Mouse (Mus musculus): ENCODE data around the gene Rreb1. TPM values are rescaled to one million over a fixed set of nuclear protein-coding genes. Genes with fewer than 3 reads are reported as not detected.
A peak's percentile ranks its signal among the peaks of the same experiment; 100 is the strongest.

Gene Rreb1
- polyA plus RNA-seq, 1 experiment from 2014 or later = 5.4 TPM

DNA sequence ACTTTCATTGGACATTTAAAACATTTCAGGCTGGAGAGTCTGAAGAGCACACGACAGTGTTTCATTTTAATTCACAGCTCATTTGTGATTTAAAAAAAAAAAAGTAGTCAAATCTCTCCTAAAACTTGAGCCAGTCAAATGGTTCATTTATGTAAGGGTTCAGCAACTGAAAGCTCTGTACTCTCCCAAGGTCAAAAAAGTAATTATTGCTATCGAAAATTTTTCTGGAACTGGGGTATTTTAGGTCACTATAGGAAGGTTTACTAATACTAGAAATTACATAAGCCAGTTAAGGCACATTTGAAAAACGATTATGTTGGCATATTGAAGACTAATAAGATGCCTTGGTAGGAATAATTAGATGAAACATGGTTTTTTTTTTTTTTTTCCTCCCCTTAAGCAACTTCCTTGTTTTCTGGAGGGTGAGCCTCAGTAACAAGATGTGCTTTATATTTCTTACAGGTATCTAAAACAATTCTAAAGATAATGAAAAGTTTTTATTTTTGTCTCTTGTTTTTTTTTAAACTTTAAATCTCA lies 77.1 kb downstream of the Rreb1 start:
- no peaks in the 10 kb centered on the region for H3K27me3 ChIP-seq (ENCODE audit: control insufficient read depth, insufficient read depth, low read length)
- ATAC-seq (ENCODE audit: insufficient number of reproducible peaks, low FRiP score, low TSS enrichment, low read depth) = no peak
- no peak overlapping the region for H3K4me2 ChIP-seq (ENCODE audit: low read depth, severe bottlenecking)
- no peak overlapping the region for H3K9ac ChIP-seq (ENCODE audit: low read length)
- peaks cover 15% of the 10 kb centered on the region for H3K4me1 ChIP-seq (ENCODE audit: control insufficient read depth, insufficient read depth, low read length)
- H3K4me3 ChIP-seq (ENCODE audit: low read depth, low read length) = no peak overlapping the region
- H3K9me3 ChIP-seq (ENCODE audit: control insufficient read depth, low read length) = no peaks in the 10 kb centered on the region
- no peaks in the 10 kb centered on the region for H3K36me3 ChIP-seq (ENCODE audit: control insufficient read depth, insufficient read depth, low read length)
- no peak overlapping the region for H3K27ac ChIP-seq (replicated peaks; ENCODE audit: low read depth, low read length)
- WGBS = 70% methylated on average over 3 of the region's 3 CpGs
- no peak for DNase-seq (ENCODE audit: low spot score)

DNA sequence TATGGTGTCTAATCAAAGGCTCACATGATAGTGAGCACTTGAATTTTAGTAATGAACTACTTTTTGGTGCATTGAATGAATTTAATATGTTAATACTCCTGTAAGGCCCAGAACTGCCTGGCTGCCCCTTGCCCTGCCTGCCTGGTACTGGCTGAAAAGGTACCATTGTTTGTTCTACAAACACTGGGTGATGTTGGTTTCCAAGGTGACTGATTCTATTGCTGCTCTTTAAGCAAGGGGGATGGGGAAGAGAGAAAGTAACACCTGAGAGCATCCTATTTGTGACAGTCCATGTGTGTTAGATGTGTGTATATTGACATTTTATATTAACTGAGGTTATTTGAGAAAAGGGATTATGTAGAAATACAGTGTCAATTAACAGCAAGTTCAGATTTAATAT lies 77.6 kb downstream of the Rreb1 start:
- H3K36me3 ChIP-seq (ENCODE audit: control insufficient read depth, insufficient read depth, low read length) = no peaks in the 10 kb centered on the region

DNA sequence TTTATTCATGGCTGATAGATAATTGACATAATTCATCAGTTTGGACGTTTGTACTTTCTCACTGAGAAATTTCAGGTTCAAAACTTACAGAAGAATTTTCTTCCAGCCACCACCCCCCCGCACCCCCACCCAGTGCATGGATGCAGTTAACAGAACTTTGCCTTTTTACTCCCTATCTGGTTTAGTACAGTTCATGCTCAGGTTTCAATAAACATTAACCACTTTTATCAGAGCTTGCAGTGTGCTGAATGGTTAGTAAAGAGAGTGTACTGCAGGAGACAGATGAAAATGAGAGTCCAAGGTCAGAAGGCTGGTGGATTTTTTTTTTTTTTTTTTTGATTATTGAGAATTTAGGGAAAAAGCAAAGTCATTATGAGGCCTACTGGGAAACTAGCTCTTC lies 78.3 kb downstream of the Rreb1 start:
- DNase-seq (ENCODE audit: low spot score) (no peak), ATAC-seq (ENCODE audit: insufficient number of reproducible peaks, low FRiP score, low TSS enrichment, low read depth) (no peak)
- Histone ChIP-seq H3K4me1 (ENCODE audit: control insufficient read depth, insufficient read depth, low read length) (peaks cover 15% of the 10 kb centered on the region), H3K27me3 (ENCODE audit: control insufficient read depth, insufficient read depth, low read length) (no peaks in the 10 kb centered on the region), H3K4me2 (ENCODE audit: low read depth, severe bottlenecking) (no peak overlapping the region), H3K9me3 (ENCODE audit: control insufficient read depth, low read length) (no peaks in the 10 kb centered on the region), H3K9ac (ENCODE audit: low read length) (no peak overlapping the region), H3K27ac (replicated peaks; ENCODE audit: low read depth, low read length) (no peak overlapping the region), H3K36me3 (ENCODE audit: control insufficient read depth, insufficient read depth, low read length) (no peaks in the 10 kb centered on the region), H3K4me3 (ENCODE audit: low read depth, low read length) (no peak overlapping the region)
- WGBS = 55% methylated on average over 2 of the region's 2 CpGs

More for the DNA sequence above, 77.6 kb downstream of the Rreb1 start:
- no peak for DNase-seq (ENCODE audit: low spot score)
- no peak for ATAC-seq (ENCODE audit: insufficient number of reproducible peaks, low FRiP score, low TSS enrichment, low read depth)
- Histone ChIP-seq H3K4me2 (ENCODE audit: low read depth, severe bottlenecking) (no peak overlapping the region), H3K9me3 (ENCODE audit: control insufficient read depth, low read length) (no peaks in the 10 kb centered on the region), H3K27me3 (ENCODE audit: control insufficient read depth, insufficient read depth, low read length) (no peaks in the 10 kb centered on the region), H3K27ac (replicated peaks; ENCODE audit: low read depth, low read length) (no peak overlapping the region), H3K9ac (ENCODE audit: low read length) (no peak overlapping the region), H3K4me1 (ENCODE audit: control insufficient read depth, insufficient read depth, low read length) (peaks cover 15% of the 10 kb centered on the region), H3K4me3 (ENCODE audit: low read depth, low read length) (no peak overlapping the region)

DNA sequence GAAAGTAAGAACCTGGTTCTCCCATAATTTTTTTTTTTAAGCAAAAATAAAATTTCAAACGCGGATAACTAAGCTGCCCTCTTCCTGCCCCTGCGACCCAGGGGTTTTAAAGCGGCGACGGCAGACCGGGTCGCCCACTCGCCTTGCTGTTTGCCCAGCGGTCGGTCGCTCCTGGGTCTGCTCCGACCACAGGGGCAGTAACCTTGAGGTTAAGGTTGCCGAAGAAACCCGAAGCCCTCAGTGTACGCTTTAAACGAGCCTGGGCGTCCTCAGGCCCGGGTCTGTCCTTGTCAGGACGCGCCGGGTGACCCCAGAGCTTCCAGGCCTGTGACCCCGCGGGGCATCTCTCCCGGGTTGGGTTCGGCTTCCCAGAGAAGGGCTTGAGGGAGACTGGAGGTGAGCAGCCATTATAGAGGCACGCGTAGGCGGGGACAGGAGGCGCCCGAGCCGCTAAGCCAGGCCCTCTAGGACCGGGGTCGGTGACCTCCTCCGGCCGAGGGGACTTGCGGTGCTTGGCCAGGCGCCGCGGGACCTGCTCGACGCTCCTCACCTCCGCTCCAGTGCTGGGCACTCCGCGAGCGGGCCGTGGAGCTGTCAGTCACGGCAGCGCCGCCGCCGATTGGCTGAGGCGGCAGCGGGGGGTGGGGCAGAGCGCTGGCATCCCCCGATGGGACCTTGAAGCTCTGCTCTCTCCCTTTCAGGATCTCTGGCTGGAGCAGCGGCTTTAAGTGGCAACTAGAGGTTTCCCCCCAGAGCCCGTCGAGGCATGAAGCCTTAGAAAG lies 79.3 kb downstream of the Rreb1 start:
- peak overlapping the region; percentile 93 for H3K4me2 ChIP-seq (ENCODE audit: low read depth, severe bottlenecking)
- no peaks in the 10 kb centered on the region for H3K9me3 ChIP-seq (ENCODE audit: control insufficient read depth, low read length)
- ATAC-seq (ENCODE audit: insufficient number of reproducible peaks, low FRiP score, low TSS enrichment, low read depth) = peak; percentile 88
- no peaks in the 10 kb centered on the region for H3K36me3 ChIP-seq (ENCODE audit: control insufficient read depth, insufficient read depth, low read length)
- H3K9ac ChIP-seq (ENCODE audit: low read length) = peak overlapping the region; percentile 64
- H3K27ac ChIP-seq (replicated peaks; ENCODE audit: low read depth, low read length) = no peak overlapping the region
- H3K4me3 ChIP-seq (ENCODE audit: low read depth, low read length) = peak overlapping the region; percentile 43
- peak; percentile 96 for DNase-seq (ENCODE audit: low spot score)
- no peaks in the 10 kb centered on the region for H3K27me3 ChIP-seq (ENCODE audit: control insufficient read depth, insufficient read depth, low read length)
- peaks cover 24% of the 10 kb centered on the region for H3K4me1 ChIP-seq (ENCODE audit: control insufficient read depth, insufficient read depth, low read length)
- WGBS = under 1% methylated on average over 59 of the region's 59 CpGs

DNA sequence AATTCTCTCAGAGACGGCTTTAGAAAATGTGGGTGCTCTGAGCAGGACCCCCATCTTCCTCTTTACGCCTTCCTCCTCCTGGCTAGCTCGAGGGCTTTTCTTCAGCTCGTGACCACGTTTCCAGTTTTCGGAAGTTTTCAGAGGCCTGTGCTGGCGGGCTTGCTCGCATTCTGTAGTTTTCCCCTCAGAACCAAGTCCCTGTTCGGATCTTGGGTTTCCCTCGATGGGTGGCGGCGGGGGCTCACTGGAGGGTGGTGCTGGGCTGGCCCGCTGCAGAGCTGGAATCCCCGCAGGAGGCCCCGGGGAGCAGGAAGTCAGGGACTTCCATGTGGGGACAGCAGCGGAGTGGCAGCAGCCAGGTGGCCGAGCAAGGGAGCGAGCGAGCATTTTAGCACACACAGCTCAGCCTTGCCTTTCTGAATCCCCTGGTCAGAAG lies 79.9 kb downstream of the Rreb1 start:
- H3K4me2 ChIP-seq (ENCODE audit: low read depth, severe bottlenecking) = peak overlapping the region; percentile 93
- peaks cover 25% of the 10 kb centered on the region for H3K4me1 ChIP-seq (ENCODE audit: control insufficient read depth, insufficient read depth, low read length)
- H3K9ac ChIP-seq (ENCODE audit: low read length) = peak overlapping the region; percentile 59
- peak overlapping the region; percentile 57 for H3K27ac ChIP-seq (replicated peaks; ENCODE audit: low read depth, low read length)
- H3K4me3 ChIP-seq (ENCODE audit: low read depth, low read length) = peak overlapping the region; percentile 43; the same call in 1 of the 2 replicates
- H3K9me3 ChIP-seq (ENCODE audit: control insufficient read depth, low read length) = no peaks in the 10 kb centered on the region
- ATAC-seq (ENCODE audit: insufficient number of reproducible peaks, low FRiP score, low TSS enrichment, low read depth) (peak; percentile 31), DNase-seq (ENCODE audit: low spot score) (peak; percentile 66)
- no peaks in the 10 kb centered on the region for H3K27me3 ChIP-seq (ENCODE audit: control insufficient read depth, insufficient read depth, low read length)
- WGBS = 6% methylated on average over 19 of the region's 19 CpGs
- no peaks in the 10 kb centered on the region for H3K36me3 ChIP-seq (ENCODE audit: control insufficient read depth, insufficient read depth, low read length)

DNA sequence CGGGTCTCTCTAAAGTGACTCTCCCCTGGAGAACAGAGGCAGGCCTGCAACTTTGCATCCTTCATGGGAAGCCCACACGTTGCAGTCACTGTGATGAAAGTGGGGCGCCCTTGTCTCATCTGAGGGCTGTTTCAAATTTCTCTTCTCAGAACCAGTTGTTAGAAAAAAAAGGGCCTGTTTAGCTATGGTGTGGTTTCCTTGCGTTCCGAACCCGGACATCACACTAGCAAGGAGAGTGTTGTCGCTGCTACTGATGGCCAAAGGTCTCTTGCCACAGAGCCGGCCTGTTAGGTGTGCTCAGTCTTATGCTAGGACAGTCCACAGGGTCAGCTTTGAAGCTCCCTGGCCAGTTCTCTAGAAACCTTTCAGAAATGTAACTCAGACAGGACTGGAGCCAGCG lies 80.3 kb downstream of the Rreb1 start:
- peak overlapping the region; percentile 59 for H3K9ac ChIP-seq (ENCODE audit: low read length)
- H3K4me3 ChIP-seq (ENCODE audit: low read depth, low read length) = peak overlapping the region; percentile 43; the same call in 1 of the 2 replicates
- 29% methylated on average over 9 of the region's 9 CpGs for WGBS
- peak overlapping the region; percentile 57 for H3K27ac ChIP-seq (replicated peaks; ENCODE audit: low read depth, low read length)
- ATAC-seq (ENCODE audit: insufficient number of reproducible peaks, low FRiP score, low TSS enrichment, low read depth) (no peak), DNase-seq (ENCODE audit: low spot score) (no peak)
- H3K4me2 ChIP-seq (ENCODE audit: low read depth, severe bottlenecking) = peak overlapping the region; percentile 93
- no peaks in the 10 kb centered on the region for H3K27me3 ChIP-seq (ENCODE audit: control insufficient read depth, insufficient read depth, low read length)
- H3K9me3 ChIP-seq (ENCODE audit: control insufficient read depth, low read length) = no peaks in the 10 kb centered on the region
- H3K4me1 ChIP-seq (ENCODE audit: control insufficient read depth, insufficient read depth, low read length) = peaks cover 25% of the 10 kb centered on the region
- H3K36me3 ChIP-seq (ENCODE audit: control insufficient read depth, insufficient read depth, low read length) = no peaks in the 10 kb centered on the region

DNA sequence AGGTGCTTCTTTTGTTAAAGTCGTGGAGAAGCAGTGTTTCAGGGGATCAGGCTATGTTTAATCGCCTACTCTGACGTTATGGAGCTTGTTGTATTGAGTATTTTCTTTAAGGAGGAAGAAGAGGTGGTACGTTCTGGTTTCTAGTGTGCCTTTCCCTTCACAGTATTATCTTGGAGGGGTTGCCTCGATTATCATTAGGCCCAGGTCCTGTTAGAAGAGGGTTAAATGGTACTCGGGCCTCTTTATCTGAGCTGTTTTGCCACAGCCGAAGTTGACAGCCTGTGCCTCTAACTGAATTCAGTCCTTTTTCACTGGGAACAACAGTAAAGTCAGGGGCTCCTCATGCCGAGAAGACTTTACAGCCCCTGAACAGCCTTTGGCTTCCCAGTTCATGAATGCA lies 81.6 kb downstream of the Rreb1 start:
- Histone ChIP-seq H3K4me3 (ENCODE audit: low read depth, low read length) (no peak overlapping the region), H3K27me3 (ENCODE audit: control insufficient read depth, insufficient read depth, low read length) (no peaks in the 10 kb centered on the region), H3K9me3 (ENCODE audit: control insufficient read depth, low read length) (no peaks in the 10 kb centered on the region), H3K4me1 (ENCODE audit: control insufficient read depth, insufficient read depth, low read length) (peaks cover 17% of the 10 kb centered on the region), H3K9ac (ENCODE audit: low read length) (no peak overlapping the region), H3K36me3 (ENCODE audit: control insufficient read depth, insufficient read depth, low read length) (0 out of 2 replicates have a peak, but pooled peaks cover 2% of the 10 kb centered on the region), H3K4me2 (ENCODE audit: low read depth, severe bottlenecking) (no peak overlapping the region), H3K27ac (replicated peaks; ENCODE audit: low read depth, low read length) (no peak overlapping the region)
- DNase-seq (ENCODE audit: low spot score) (no peak), ATAC-seq (ENCODE audit: insufficient number of reproducible peaks, low FRiP score, low TSS enrichment, low read depth) (no peak)
- 68% methylated on average over 8 of the region's 8 CpGs for WGBS

DNA sequence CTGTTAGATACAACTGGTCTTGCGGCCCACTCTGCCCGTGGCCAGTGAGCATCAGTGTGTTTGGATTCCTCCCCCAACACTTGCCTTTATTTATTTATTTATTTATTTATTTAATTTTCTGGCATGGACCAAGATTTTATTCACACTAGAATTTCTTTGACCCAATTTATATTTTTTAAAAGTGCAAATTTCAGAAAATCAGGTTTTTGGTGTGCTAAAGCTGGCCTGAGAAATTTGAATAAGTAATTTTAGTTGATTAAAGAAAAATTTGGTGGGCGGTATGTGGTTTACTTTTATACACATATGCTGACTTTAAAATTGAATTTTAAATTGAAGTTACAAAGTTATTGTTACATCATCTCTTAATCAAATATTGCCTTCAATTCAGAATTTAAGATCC lies 82.0 kb downstream of the Rreb1 start:
- H3K27ac ChIP-seq (replicated peaks; ENCODE audit: low read depth, low read length) = no peak overlapping the region
- no peak for DNase-seq (ENCODE audit: low spot score)
- WGBS = 77% methylated on average over 3 of the region's 3 CpGs

More for the DNA sequence above, 82.0 kb downstream of the Rreb1 start:
- 0 out of 2 replicates have a peak, but pooled peaks cover 2% of the 10 kb centered on the region for H3K36me3 ChIP-seq (ENCODE audit: control insufficient read depth, insufficient read depth, low read length)
- H3K4me1 ChIP-seq (ENCODE audit: control insufficient read depth, insufficient read depth, low read length) = peaks cover 17% of the 10 kb centered on the region
- no peak overlapping the region for H3K4me3 ChIP-seq (ENCODE audit: low read depth, low read length)
- no peaks in the 10 kb centered on the region for H3K9me3 ChIP-seq (ENCODE audit: control insufficient read depth, low read length)
- H3K9ac ChIP-seq (ENCODE audit: low read length) = no peak overlapping the region
- ATAC-seq (ENCODE audit: insufficient number of reproducible peaks, low FRiP score, low TSS enrichment, low read depth) = no peak
- H3K4me2 ChIP-seq (ENCODE audit: low read depth, severe bottlenecking) = no peak overlapping the region
- H3K27me3 ChIP-seq (ENCODE audit: control insufficient read depth, insufficient read depth, low read length) = no peaks in the 10 kb centered on the region

All from limb, embryonic 11.5 days (tissue).